ENCODE assay signal across 25 mouse cellular contexts in the genomic region with DNA sequence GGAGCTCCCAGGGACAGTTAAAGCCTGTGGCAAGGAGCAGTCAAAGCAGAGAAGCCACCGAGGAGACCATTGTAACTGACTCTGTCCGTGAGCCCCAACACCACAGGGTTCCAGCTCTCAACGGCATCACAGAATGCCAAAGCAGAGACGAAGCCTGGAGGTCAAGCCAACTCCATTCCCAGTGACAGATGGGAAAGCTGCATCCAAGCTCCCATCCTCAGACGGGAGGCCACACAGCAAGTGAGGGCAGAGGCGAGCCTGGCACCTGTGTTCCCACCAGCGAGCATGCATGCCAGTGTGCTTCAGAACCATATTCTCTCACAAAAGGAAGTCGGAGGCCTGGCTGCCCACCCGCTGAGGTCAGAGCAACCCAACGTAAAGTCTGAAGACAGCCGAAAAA. TPM values are rescaled to one million over a fixed set of nuclear protein-coding genes. Genes with fewer than 3 reads are reported as not detected.
A peak's percentile ranks its signal among the peaks of the same experiment; 100 is the strongest.
DNase-seq lines count a peak whose midpoint lies in the region; ATAC-seq lines count a peak whose summit lies in the region.
"Had no signal": no experiment of that assay in that cellular context is flagged by ENCODE, and none has a peak within 500 bp of the region (broad histone marks: within the 10 kb centered on the region; RNA-seq: fewer than 3 reads in every experiment).

No protein-coding gene starts in this region.

- H3K9me3 ChIP-seq in hindbrain, embryonic 16.5 days (ENCODE audit: control insufficient read depth, low read length), result no peaks in the 10 kb centered on the region
- no peaks in the 10 kb centered on the region for H3K9me3 ChIP-seq in hindbrain, embryonic 14.5 days (ENCODE audit: control insufficient read depth, low read length)
- H3K9me3 ChIP-seq in forebrain, embryonic 12.5 days, result no peaks in the 10 kb centered on the region
- H3K9me3 ChIP-seq: heart, embryonic 12.5 days; hindbrain, embryonic 15.5 days; intestine, embryonic 15.5 days; limb, embryonic 12.5 days; lung, embryonic 15.5 days; neural tube, embryonic 13.5 days had no signal

- no peaks in the 10 kb centered on the region for H3K27me3 ChIP-seq in hindbrain, embryonic 16.5 days (replicated peaks; ENCODE audit: control insufficient read depth, insufficient read depth, low read length)
- H3K27me3 ChIP-seq in hindbrain, embryonic 14.5 days (ENCODE audit: control insufficient read depth, insufficient read depth, low read length), result no peaks in the 10 kb centered on the region
- no peaks in the 10 kb centered on the region for H3K27me3 ChIP-seq in forebrain, embryonic 12.5 days
- H3K27me3 ChIP-seq: heart, embryonic 12.5 days; hindbrain, embryonic 15.5 days; intestine, embryonic 15.5 days; limb, embryonic 12.5 days; lung, embryonic 15.5 days; neural tube, embryonic 13.5 days; Patski had no signal

- WGBS in hindbrain, embryonic 16.5 days, result 72% methylated on average over 11 of the region's 11 CpGs
- WGBS in hindbrain, embryonic 14.5 days, result 66% methylated on average over 11 of the region's 11 CpGs
- 83% methylated on average over 11 of the region's 11 CpGs for WGBS in forebrain, embryonic 12.5 days

- H3K27ac ChIP-seq in hindbrain, embryonic 16.5 days (ENCODE audit: low read depth, low read length), result no peak overlapping the region
- H3K27ac ChIP-seq in hindbrain, embryonic 14.5 days, result no peak overlapping the region
- H3K27ac ChIP-seq in forebrain, embryonic 12.5 days, result no peak overlapping the region
- H3K27ac ChIP-seq: heart, adult 2 months; hindbrain, embryonic 15.5 days; intestine, embryonic 15.5 days; kidney, postnatal 0 days; limb, embryonic 12.5 days; lung, embryonic 15.5 days; neural tube, embryonic 13.5 days had no signal

- no peaks in the 10 kb centered on the region for H3K36me3 ChIP-seq in hindbrain, embryonic 16.5 days (ENCODE audit: control insufficient read depth, insufficient read depth, low read length)
- no peaks in the 10 kb centered on the region for H3K36me3 ChIP-seq in hindbrain, embryonic 14.5 days (replicated peaks; ENCODE audit: control insufficient read depth, insufficient read depth)
- H3K36me3 ChIP-seq in forebrain, embryonic 12.5 days (replicated peaks), result no peaks in the 10 kb centered on the region
- H3K36me3 ChIP-seq: heart, embryonic 12.5 days; hindbrain, embryonic 15.5 days; intestine, embryonic 15.5 days; limb, embryonic 12.5 days; lung, embryonic 15.5 days; neural tube, embryonic 13.5 days had no signal

- H3K4me1 ChIP-seq in hindbrain, embryonic 16.5 days (ENCODE audit: control insufficient read depth, insufficient read depth, low read depth, low read length), result no peaks in the 10 kb centered on the region
- H3K4me1 ChIP-seq in hindbrain, embryonic 14.5 days (replicated peaks; ENCODE audit: control insufficient read depth, insufficient read depth, low read length), result no peaks in the 10 kb centered on the region
- no peaks in the 10 kb centered on the region for H3K4me1 ChIP-seq in forebrain, embryonic 12.5 days
- H3K4me1 ChIP-seq: heart, embryonic 12.5 days; hindbrain, embryonic 15.5 days; intestine, embryonic 15.5 days; lung, embryonic 15.5 days; neural tube, embryonic 13.5 days had no signal

- no peak overlapping the region for H3K4me3 ChIP-seq in hindbrain, embryonic 16.5 days (ENCODE audit: low read length)
- no peak overlapping the region for H3K4me3 ChIP-seq in hindbrain, embryonic 14.5 days (replicated peaks; ENCODE audit: low read length)
- H3K4me3 ChIP-seq in forebrain, embryonic 12.5 days (replicated peaks), result no peak overlapping the region
- H3K4me3 ChIP-seq: erythroblast, embryonic 14.5 days; heart, adult 2 months; heart, embryonic 12.5 days; hindbrain, embryonic 15.5 days; intestine, embryonic 15.5 days; limb, embryonic 12.5 days; lung, embryonic 15.5 days; neural tube, embryonic 13.5 days had no signal

- no peak for DNase-seq in hindbrain, embryonic 14.5 days (ENCODE audit: low spot score)
- DNase-seq in cerebellum, adult 11 months, result peak; percentile 85
- DNase-seq in cerebellum, adult 9-10 months, result peak; percentile 94
- DNase-seq in cerebellum, postnatal 36 days, result peak; percentile 81 to 82
- DNase-seq in lung, postnatal 14 days, result no peak
- DNase-seq: adrenal gland, postnatal 10 days; forebrain, postnatal 0 days; heart, adult 2 months; heart, postnatal 4 days; kidney, adult 2 months; kidney, postnatal 4 days; lung, postnatal 36 days had no signal

- H3K9ac ChIP-seq in hindbrain, embryonic 16.5 days (ENCODE audit: low read depth, low read length), result no peak overlapping the region
- no peak overlapping the region for H3K9ac ChIP-seq in hindbrain, embryonic 14.5 days
- no peak overlapping the region for H3K9ac ChIP-seq in forebrain, embryonic 12.5 days
- H3K9ac ChIP-seq: forebrain, postnatal 0 days; heart, embryonic 12.5 days; hindbrain, embryonic 15.5 days; intestine, embryonic 15.5 days; limb, embryonic 12.5 days; lung, embryonic 15.5 days; neural tube, embryonic 13.5 days had no signal

- H3K4me2 ChIP-seq in hindbrain, embryonic 16.5 days (ENCODE audit: low read length), result no peak overlapping the region
- no peak overlapping the region for H3K4me2 ChIP-seq in hindbrain, embryonic 14.5 days (replicated peaks)
- H3K4me2 ChIP-seq in forebrain, embryonic 12.5 days, result no peak overlapping the region
- H3K4me2 ChIP-seq: heart, embryonic 12.5 days; hindbrain, embryonic 15.5 days; intestine, embryonic 15.5 days; limb, embryonic 12.5 days; liver, embryonic 11.5 days; lung, embryonic 15.5 days; midbrain, embryonic 11.5 days; neural tube, embryonic 13.5 days had no signal

- peak; percentile 50 for ATAC-seq in hindbrain, embryonic 16.5 days
- ATAC-seq in hindbrain, embryonic 14.5 days (ENCODE audit: low FRiP score), result no peak
- no peak for ATAC-seq in forebrain, embryonic 12.5 days (ENCODE audit: low FRiP score)
- ATAC-seq: forebrain, postnatal 0 days; intestine, embryonic 15.5 days; Patski had no signal

RNA-seq across cellular contexts. Expression of a gene that starts 10.9 kb away (rescaled TPM):
- 7.1 and 10.7 TPM in 2 replicates for polyA plus RNA-seq in hindbrain, embryonic 16.5 days (2015; fragmentation: Nextera tagmentation; extraction: Ambion mirVana)
- polyA plus RNA-seq in hindbrain, embryonic 14.5 days (2014; fragmentation: Nextera tagmentation; extraction: Ambion mirVana), result 10.9 and 11.9 TPM in 2 replicates
- 20.6 and 22.1 TPM in 2 replicates for polyA plus RNA-seq in forebrain, embryonic 12.5 days (2016; fragmentation: Nextera tagmentation; extraction: Ambion mirVana)
- polyA plus RNA-seq: erythroblast, embryonic 14.5 days had no signal

RNA-seq across cellular contexts. Expression of a gene that starts 43.6 kb away (rescaled TPM):
- 15.5 and 16.6 TPM in 2 replicates for polyA plus RNA-seq in hindbrain, embryonic 16.5 days (2015; fragmentation: Nextera tagmentation; extraction: Ambion mirVana)
- 11.8 and 13.5 TPM in 2 replicates for polyA plus RNA-seq in hindbrain, embryonic 14.5 days (2014; fragmentation: Nextera tagmentation; extraction: Ambion mirVana)
- 1.7 and 2.1 TPM in 2 replicates for polyA plus RNA-seq in forebrain, embryonic 12.5 days (2016; fragmentation: Nextera tagmentation; extraction: Ambion mirVana)
- polyA plus RNA-seq: erythroblast, embryonic 14.5 days; Patski had no signal

Comparison
In these comparisons a context has a peak if more than half of its experiments do, and no peak if none do; other contexts are left out.
1. DNase-seq: peak in cerebellum, adult 11 months (single experiment), cerebellum, adult 9-10 months (single experiment) and cerebellum, postnatal 36 days (2 of 2); none in hindbrain, embryonic 14.5 days (single experiment) and lung, postnatal 14 days (single experiment).